Mouse (Mus musculus) liver, adult 2 months (tissue): ENCODE results near the gene Gm20716.

ENCODE experiments used
- CTCF ChIP-seq: fragments of 200-500 bp; IDR thresholded peaks from 2 replicates; pipeline ENCODE4 v1.5.1; 2011; ENCODE audit warnings: low read depth, low read length, control low read depth
- POLR2A ChIP-seq: fragments of 200-500 bp; IDR thresholded peaks from 2 replicates; pipeline ENCODE4 v1.6.1; 2011; ENCODE audit warnings: low read length, control low read depth; ENCODE audit not compliant: insufficient read depth; ENCODE audit errors: extremely low read depth

- TF ChIP-seq POLR2A (no peak), CTCF (peak; percentile 82)
These were observed 20.1 kb upstream of the Gm20716 start for GRCm38 (mm10) chr2:168250270-168250669.
